In genomic region chr8:60658114-60658500, GRCm38 (mm10) we compare ENCODE assay signal across 17 mouse cellular contexts. TPM values are rescaled to one million over a fixed set of nuclear protein-coding genes. Genes with fewer than 3 reads are reported as not detected.
DNase-seq lines count a peak whose midpoint lies in the region; ATAC-seq lines count a peak whose summit lies in the region.
"Had no signal": no experiment of that assay in that cellular context is flagged by ENCODE, and none has a peak within 500 bp of the region (broad histone marks: within the 10 kb centered on the region; RNA-seq: fewer than 3 reads in every experiment).

No protein-coding gene starts in this region.

- H3K4me1 ChIP-seq in hindbrain, embryonic 11.5 days (replicated peaks; ENCODE audit: control insufficient read depth, insufficient read depth, low read length), result no peaks in the 10 kb centered on the region
- peaks cover 17% of the 10 kb centered on the region for H3K4me1 ChIP-seq in hindbrain, embryonic 10.5 days (replicated peaks)
- H3K4me1 ChIP-seq in neural tube, embryonic 14.5 days (ENCODE audit: control insufficient read depth, insufficient read depth, low read length), result 0 out of 2 replicates have a peak, but pooled peaks cover 4% of the 10 kb centered on the region
- H3K4me1 ChIP-seq in neural tube, embryonic 15.5 days, result peaks cover 12% of the 10 kb centered on the region
- peaks cover 13% of the 10 kb centered on the region for H3K4me1 ChIP-seq in hindbrain, embryonic 14.5 days (replicated peaks; ENCODE audit: control insufficient read depth, insufficient read depth, low read length)
- H3K4me1 ChIP-seq: limb, embryonic 10.5 days had no signal

- no peak overlapping the region for H3K4me2 ChIP-seq in hindbrain, embryonic 11.5 days (replicated peaks; ENCODE audit: low read depth, low read length)
- H3K4me2 ChIP-seq in neural tube, embryonic 14.5 days (ENCODE audit: low read depth, low read length), result no peak overlapping the region
- no peak overlapping the region for H3K4me2 ChIP-seq in neural tube, embryonic 15.5 days
- H3K4me2 ChIP-seq in hindbrain, embryonic 14.5 days (replicated peaks), result no peak overlapping the region

- no peak overlapping the region for H3K27ac ChIP-seq in hindbrain, embryonic 11.5 days (ENCODE audit: low read depth, low read length)
- H3K27ac ChIP-seq in hindbrain, embryonic 10.5 days, result no peak overlapping the region
- no peak overlapping the region for H3K27ac ChIP-seq in neural tube, embryonic 14.5 days (ENCODE audit: low read depth, low read length)
- no peak overlapping the region for H3K27ac ChIP-seq in neural tube, embryonic 15.5 days (replicated peaks)
- H3K27ac ChIP-seq in hindbrain, embryonic 14.5 days, result 0 out of 2 replicates have a peak overlapping the region, but pooled peaks have one; percentile 4
- H3K27ac ChIP-seq: limb, embryonic 10.5 days; liver, embryonic 14.5 days had no signal

- no peak overlapping the region for H3K4me3 ChIP-seq in hindbrain, embryonic 11.5 days (ENCODE audit: low read depth, low read length)
- no peak overlapping the region for H3K4me3 ChIP-seq in hindbrain, embryonic 10.5 days
- H3K4me3 ChIP-seq in neural tube, embryonic 14.5 days (ENCODE audit: low read depth, low read length), result no peak overlapping the region
- H3K4me3 ChIP-seq in neural tube, embryonic 15.5 days (replicated peaks), result no peak overlapping the region
- no peak overlapping the region for H3K4me3 ChIP-seq in hindbrain, embryonic 14.5 days (replicated peaks; ENCODE audit: low read length)
- H3K4me3 ChIP-seq: erythroblast, embryonic 14.5 days; limb, embryonic 10.5 days had no signal

- no peaks in the 10 kb centered on the region for H3K36me3 ChIP-seq in hindbrain, embryonic 11.5 days (ENCODE audit: control insufficient read depth, insufficient read depth, low read length)
- no peaks in the 10 kb centered on the region for H3K36me3 ChIP-seq in hindbrain, embryonic 10.5 days
- H3K36me3 ChIP-seq in neural tube, embryonic 14.5 days (ENCODE audit: control insufficient read depth, insufficient read depth, low read length), result no peaks in the 10 kb centered on the region
- H3K36me3 ChIP-seq in neural tube, embryonic 15.5 days, result no peaks in the 10 kb centered on the region
- H3K36me3 ChIP-seq in hindbrain, embryonic 14.5 days (replicated peaks; ENCODE audit: control insufficient read depth, insufficient read depth), result no peaks in the 10 kb centered on the region
- H3K36me3 ChIP-seq: limb, embryonic 10.5 days had no signal

- 71% methylated on average over 6 of the region's 6 CpGs for WGBS in hindbrain, embryonic 11.5 days
- WGBS in hindbrain, embryonic 10.5 days, result 74% methylated on average over 6 of the region's 6 CpGs
- WGBS in neural tube, embryonic 14.5 days, result 77% methylated on average over 6 of the region's 6 CpGs
- 73% methylated on average over 6 of the region's 6 CpGs for WGBS in neural tube, embryonic 15.5 days
- 62% methylated on average over 6 of the region's 6 CpGs for WGBS in hindbrain, embryonic 14.5 days

- no peak for DNase-seq in hindbrain, embryonic 11.5 days (ENCODE audit: low spot score)
- DNase-seq in hindbrain, embryonic 10.5 days (ENCODE audit: low spot score), result no peak
- DNase-seq in hindbrain, embryonic 14.5 days (ENCODE audit: low spot score), result no peak
- DNase-seq in gastrocnemius, adult 18-20 months (ENCODE audit: low spot score), result no peak
- DNase-seq in left cerebral cortex, postnatal 4 days, result no peak
- no peak for DNase-seq in ovary, adult 18-20 months (ENCODE audit: low spot score)
- DNase-seq: adrenal gland, adult 8-10 months; cerebellum, postnatal 10 days; heart, adult 18-20 months; heart, postnatal 14 days; lung, postnatal 14 days had no signal

- H3K27me3 ChIP-seq in hindbrain, embryonic 11.5 days (ENCODE audit: control insufficient read depth, insufficient read depth, low read length), result no peaks in the 10 kb centered on the region
- H3K27me3 ChIP-seq in hindbrain, embryonic 10.5 days (ENCODE audit: insufficient read depth, poor library complexity, severe bottlenecking), result no peaks in the 10 kb centered on the region
- H3K27me3 ChIP-seq in neural tube, embryonic 14.5 days (ENCODE audit: control insufficient read depth, insufficient read depth, low read length), result no peaks in the 10 kb centered on the region
- H3K27me3 ChIP-seq in neural tube, embryonic 15.5 days (replicated peaks), result no peaks in the 10 kb centered on the region
- no peaks in the 10 kb centered on the region for H3K27me3 ChIP-seq in hindbrain, embryonic 14.5 days (ENCODE audit: control insufficient read depth, insufficient read depth, low read length)

- ATAC-seq in hindbrain, embryonic 11.5 days (ENCODE audit: low FRiP score), result peak; percentile 75
- ATAC-seq in neural tube, embryonic 14.5 days (ENCODE audit: low read depth), result peak; percentile 42; the same call in 1 of the 2 replicates
- ATAC-seq in neural tube, embryonic 15.5 days (ENCODE audit: low FRiP score), result no peak
- ATAC-seq in hindbrain, embryonic 14.5 days (ENCODE audit: low FRiP score), result 0 out of 2 replicates have a peak, but pooled peaks have one; percentile 3
- ATAC-seq: intestine, postnatal 0 days had no signal

- H3K9ac ChIP-seq in hindbrain, embryonic 11.5 days (ENCODE audit: low read depth, low read length), result no peak overlapping the region
- no peak overlapping the region for H3K9ac ChIP-seq in neural tube, embryonic 14.5 days (replicated peaks; ENCODE audit: low read depth, low read length)
- no peak overlapping the region for H3K9ac ChIP-seq in neural tube, embryonic 15.5 days (replicated peaks)
- H3K9ac ChIP-seq in hindbrain, embryonic 14.5 days, result no peak overlapping the region
- H3K9ac ChIP-seq: liver, embryonic 14.5 days had no signal

- no peaks in the 10 kb centered on the region for H3K9me3 ChIP-seq in hindbrain, embryonic 11.5 days (ENCODE audit: control insufficient read depth, low read length)
- no peaks in the 10 kb centered on the region for H3K9me3 ChIP-seq in hindbrain, embryonic 10.5 days
- no peaks in the 10 kb centered on the region for H3K9me3 ChIP-seq in neural tube, embryonic 14.5 days (ENCODE audit: control insufficient read depth, low read length)
- H3K9me3 ChIP-seq in neural tube, embryonic 15.5 days (replicated peaks), result no peaks in the 10 kb centered on the region
- H3K9me3 ChIP-seq in hindbrain, embryonic 14.5 days (ENCODE audit: control insufficient read depth, low read length), result no peaks in the 10 kb centered on the region
- H3K9me3 ChIP-seq: limb, embryonic 10.5 days had no signal

- intact Hi-C loops in left cerebral cortex, postnatal 4 days (cut with DNase I), result no loop called here

RNA-seq across cellular contexts. Expression of gene Mfap3l, which starts 25.5 kb away (rescaled TPM):
- 2.3 and 2.5 TPM in 2 replicates for polyA plus RNA-seq in hindbrain, embryonic 11.5 days (2014; fragmentation: Nextera tagmentation; extraction: Ambion mirVana)
- 1.2 and 1.6 TPM in 2 replicates for polyA plus RNA-seq in hindbrain, embryonic 10.5 days (2016; fragmentation: Nextera tagmentation; extraction: Ambion mirVana)
- 8.9 and 9.0 TPM in 2 replicates for polyA plus RNA-seq in neural tube, embryonic 14.5 days (2014; fragmentation: Nextera tagmentation; extraction: Ambion mirVana)
- polyA plus RNA-seq in neural tube, embryonic 15.5 days (2015; fragmentation: Nextera tagmentation; extraction: Ambion mirVana), result 5.6 and 5.7 TPM in 2 replicates
- polyA plus RNA-seq in hindbrain, embryonic 14.5 days (2014; fragmentation: Nextera tagmentation; extraction: Ambion mirVana), result 6.8 and 7.7 TPM in 2 replicates
- total RNA-seq in gastrocnemius, adult 18-20 months (2021), result 1 to 10 TPM; 3.3 to 4.4 TPM
- 10 to 100 TPM; 25.4 to 25.9 TPM for total RNA-seq in left cerebral cortex, postnatal 4 days (2021)
- polyA plus RNA-seq: erythroblast, embryonic 14.5 days had no signal
